Mouse (Mus musculus): ENCODE measurements around the gene Apom.
"Not testable (repeated sequence)": the region's sequence is repeated elsewhere in the genome, so short reads cannot be mapped to it uniquely, and the experiment has no call there.

Apom gene

GRCm38 (mm10) chr17:35126206-35126611 is 5.6 kb downstream of the Apom start, which contains the start of gene D17H6S53E:
Gene D17H6S53E, plus strand, starts transcription at chr17:35126373.
- DNase-seq: peak; percentile 89

GRCm38 (mm10) chr17:35125578-35125977 is 6.3 kb downstream of the Apom start:
- no peak for DNase-seq

GRCm38 (mm10) chr17:35125081-35125480 is 6.8 kb downstream of the Apom start:
- no peak for DNase-seq

- DNase-seq: not testable (repeated sequence)
Observed at GRCm38 (mm10) chr17:35124261-35124896, 7.5 kb downstream of the Apom start.

GRCm38 (mm10) chr17:35123287-35123686 is 8.6 kb downstream of the Apom start:
- not testable (repeated sequence) for DNase-seq

GRCm38 (mm10) chr17:35121871-35122303 is 10.0 kb downstream of the Apom start, which contains the start of gene Csnk2b:
Gene Csnk2b, minus strand, starts transcription at chr17:35122053.
- peak; percentile 67 for DNase-seq

GRCm38 (mm10) chr17:35121143-35121799 is 10.6 kb downstream of the Apom start, which contains the start of gene Gpank1:
Gene Gpank1, plus strand, starts transcription at chr17:35121455.
- peak; percentile 98 for DNase-seq

- no peak for DNase-seq
Observed at GRCm38 (mm10) chr17:35120745-35121142, 11.1 kb downstream of the Apom start.

- peak; percentile 77 for DNase-seq
Observed at GRCm38 (mm10) chr17:35115046-35116019, 16.5 kb downstream of the Apom start, which contains the start of gene Ly6g5b. Gene Ly6g5b, minus strand, starts transcription at chr17:35115428.

- DNase-seq: no peak
Observed at GRCm38 (mm10) chr17:35111774-35112173, 20.1 kb downstream of the Apom start.

- no peak for DNase-seq
Observed at GRCm38 (mm10) chr17:35108097-35108496, 23.8 kb downstream of the Apom start, which contains the start of gene Ly6g5c. Gene Ly6g5c, plus strand, starts transcription at chr17:35108279.

GRCm38 (mm10) chr17:35106522-35106921 is 25.3 kb downstream of the Apom start:
- DNase-seq: no peak

- peak; percentile 68 for DNase-seq
Observed at GRCm38 (mm10) chr17:35105740-35106389, 26.0 kb downstream of the Apom start.

GRCm38 (mm10) chr17:35104754-35105153 is 27.1 kb downstream of the Apom start:
- DNase-seq: no peak

GRCm38 (mm10) chr17:35104079-35104478 is 27.8 kb downstream of the Apom start:
- no peak for DNase-seq

GRCm38 (mm10) chr17:35103221-35103690 is 28.6 kb downstream of the Apom start:
- no peak for DNase-seq

GRCm38 (mm10) chr17:35102299-35102698 is 29.6 kb downstream of the Apom start:
- no peak for DNase-seq

- no peak for DNase-seq
Observed at GRCm38 (mm10) chr17:35101161-35101560, 30.7 kb downstream of the Apom start.

- DNase-seq: no peak
Observed at GRCm38 (mm10) chr17:35100196-35100765, 31.6 kb downstream of the Apom start.

- peak; percentile 64 for DNase-seq
Observed at GRCm38 (mm10) chr17:35097164-35097655, 34.6 kb downstream of the Apom start.

- DNase-seq: no peak
Observed at GRCm38 (mm10) chr17:35096597-35096996, 35.3 kb downstream of the Apom start.

All from thymus, postnatal 4 days (tissue).